Mouse (Mus musculus) naive thymus-derived CD4-positive, alpha-beta T cell, adult 2 months (primary cell): ENCODE measurements at regions not wholly inside any gene's neighbourhood (a gene's known extent, or its start where the extent isn't known, plus 50 kb on each side); places are given as distances from the start of the nearest gene placed in this dataset.
"Not testable (repeated sequence)": the region's sequence is repeated elsewhere in the genome, so short reads cannot be mapped to it uniquely, and the experiment has no call there.

ENCODE experiments used
- DNase-seq: peaks from one replicate; pipeline ENCODE4 v3.0.0-alpha.2; 2011; ENCODE audit warnings: low read depth

DNA sequence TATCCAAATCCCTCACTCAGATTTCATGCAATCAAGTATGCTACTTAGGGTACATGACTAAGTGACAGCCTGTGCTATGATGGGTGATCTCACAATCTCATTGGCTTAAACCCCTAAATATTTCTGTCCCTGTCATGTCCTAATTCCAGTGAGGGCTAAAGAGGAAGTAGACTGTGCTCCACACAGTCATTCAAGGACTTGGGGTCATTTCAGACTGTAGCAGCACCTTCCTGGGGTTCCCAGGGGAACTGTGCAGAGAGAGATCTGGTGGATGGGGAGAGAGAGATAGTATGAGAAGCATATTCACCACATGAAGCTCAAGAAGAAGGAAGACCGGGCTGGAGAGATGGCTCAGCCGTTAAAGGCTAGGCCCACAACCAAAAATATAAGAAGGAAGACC lies 100.7 kb downstream of the H2al2a start:
- no peak for DNase-seq

DNA sequence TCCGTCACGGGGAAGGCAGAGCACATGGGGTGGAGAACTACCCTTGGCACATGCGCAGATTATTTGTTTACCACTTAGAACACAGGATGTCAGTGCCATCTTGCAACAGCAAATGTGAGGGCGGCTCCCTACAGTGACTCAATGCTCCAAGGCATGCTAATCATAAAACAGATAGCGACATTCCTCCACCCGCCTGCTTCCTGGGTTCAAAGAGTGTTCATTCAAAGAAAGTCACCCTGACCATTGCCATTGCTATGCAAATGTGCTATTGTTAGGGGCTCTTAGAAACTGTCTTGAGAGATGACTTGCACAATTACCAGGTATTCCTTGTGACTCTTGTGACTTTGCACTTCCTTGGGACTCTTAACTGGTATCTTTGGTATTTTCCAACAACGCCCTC lies 104.1 kb downstream of the H2al2a start:
- not testable (repeated sequence) for DNase-seq

DNA sequence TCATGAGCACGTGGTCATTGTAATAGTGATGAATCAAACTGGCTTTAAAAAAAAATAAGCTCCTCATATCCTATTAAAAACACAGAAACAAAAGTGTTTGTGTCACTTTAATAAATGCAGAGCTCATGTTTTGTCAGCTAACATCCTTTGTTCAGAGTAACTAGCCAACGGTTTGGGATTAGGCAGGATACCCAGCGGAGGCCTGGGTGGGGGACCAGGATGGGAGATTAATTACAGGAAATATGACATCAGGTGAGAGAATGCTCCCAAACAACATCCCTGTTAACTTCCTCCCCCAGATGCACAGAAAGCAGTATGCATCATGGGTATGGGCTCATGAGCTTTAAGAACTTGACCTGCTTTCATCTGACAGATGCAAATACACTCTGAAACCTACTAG lies 109.1 kb downstream of the H2al2a start:
- no peak for DNase-seq

DNA sequence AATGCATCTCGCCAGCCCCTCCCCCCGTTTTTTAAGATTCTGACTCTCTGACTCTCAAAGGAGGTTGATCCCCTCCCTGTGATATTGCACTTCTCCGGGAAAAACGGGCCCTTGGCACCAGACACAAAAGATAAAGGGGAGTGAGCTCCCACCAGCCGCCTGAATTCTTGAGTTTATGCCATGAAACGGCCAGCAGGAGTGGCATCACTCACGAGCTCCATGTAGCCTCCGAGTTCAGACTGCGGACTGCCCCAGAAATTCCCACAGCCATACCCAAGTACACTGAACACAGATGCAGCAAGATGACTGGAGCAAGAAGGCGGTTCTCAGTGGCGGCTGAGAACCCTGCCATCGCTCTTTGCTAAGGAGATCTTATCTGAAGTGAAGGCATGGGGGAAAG lies 114.4 kb downstream of the H2al2a start:
- DNase-seq, result no peak

DNA sequence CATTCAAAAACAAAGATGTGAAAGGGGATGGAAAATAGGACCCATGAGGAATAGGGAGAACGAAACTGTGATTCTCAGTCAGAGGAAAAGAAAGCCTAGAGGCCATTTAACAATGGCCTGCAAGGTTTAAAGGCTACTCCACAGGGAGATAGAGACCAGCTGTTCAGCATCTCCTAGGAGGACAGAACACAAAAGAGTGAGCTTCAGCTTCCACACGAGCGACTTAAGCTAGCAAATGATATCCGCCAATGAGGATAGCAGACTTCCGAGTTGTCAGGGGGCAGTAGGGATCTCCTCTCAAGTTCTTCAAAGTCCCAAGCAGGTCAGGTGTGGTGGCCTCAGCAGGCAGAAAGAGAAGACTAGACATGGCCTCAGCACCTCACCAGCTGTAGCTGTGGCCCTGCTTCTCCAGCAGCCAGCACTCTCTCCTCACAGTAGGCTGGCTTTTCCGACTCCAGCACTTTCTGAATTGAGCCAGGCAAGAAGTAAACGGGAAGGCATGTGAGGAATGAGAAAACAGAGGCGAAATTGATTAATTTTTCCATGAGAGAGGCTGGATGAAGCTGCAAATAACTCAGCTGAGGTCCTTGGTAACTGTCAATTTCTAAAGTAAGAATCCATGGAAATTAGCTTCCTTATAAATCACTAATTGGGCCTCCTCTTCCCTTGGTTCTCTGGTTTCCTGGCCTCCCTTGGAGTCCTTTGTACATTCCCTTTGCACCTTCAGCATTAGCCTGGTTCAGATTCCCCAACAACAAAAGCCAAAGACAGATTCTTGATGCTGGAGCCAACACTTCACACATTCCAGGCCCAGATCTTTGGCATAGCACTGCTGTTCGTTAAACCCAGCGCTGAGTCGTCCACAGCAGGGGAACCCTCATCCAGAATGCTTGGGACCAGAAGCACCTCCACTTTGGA lies 115.7 kb downstream of the H2al2a start:
- DNase-seq, result no peak

DNA sequence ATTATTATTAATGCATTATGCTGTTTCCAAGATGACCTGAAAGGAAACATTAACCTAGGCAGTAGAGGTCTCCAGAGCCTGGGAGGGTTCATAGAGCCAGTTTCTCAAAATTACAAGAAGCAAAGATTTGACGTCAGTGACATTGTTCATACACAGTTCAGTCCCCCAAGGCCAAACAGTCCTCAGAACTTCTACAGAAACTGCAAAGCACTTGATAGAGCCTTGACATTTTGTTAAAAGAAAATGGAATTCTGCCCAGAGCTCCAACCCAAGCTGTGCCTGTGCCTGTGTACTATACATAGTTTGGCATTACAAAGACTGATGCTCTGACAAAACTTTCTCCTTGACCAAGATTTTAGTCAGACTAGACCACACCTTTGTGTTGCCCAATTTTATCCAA lies 118.9 kb downstream of the H2al2a start:
- no peak for DNase-seq

DNA sequence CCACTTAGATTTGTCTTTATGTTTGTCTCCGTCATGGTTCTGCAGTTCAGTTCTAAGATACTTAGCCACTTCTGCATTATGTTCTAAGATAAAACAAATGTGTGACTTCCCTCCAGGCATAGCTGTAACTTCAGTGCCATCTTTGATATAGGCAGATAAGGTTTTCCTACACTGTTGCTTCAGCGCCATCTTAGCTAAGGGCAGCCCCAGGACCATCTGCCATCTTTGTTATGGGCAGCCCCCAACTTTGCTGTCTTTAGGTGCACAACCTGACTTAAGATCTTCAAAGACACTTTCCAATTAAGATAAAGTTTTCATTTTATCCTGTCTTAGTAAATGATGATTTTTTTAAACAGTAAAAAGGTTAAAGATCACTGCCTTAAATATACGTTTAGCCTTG lies 119.8 kb downstream of the H2al2a start:
- no peak for DNase-seq

DNA sequence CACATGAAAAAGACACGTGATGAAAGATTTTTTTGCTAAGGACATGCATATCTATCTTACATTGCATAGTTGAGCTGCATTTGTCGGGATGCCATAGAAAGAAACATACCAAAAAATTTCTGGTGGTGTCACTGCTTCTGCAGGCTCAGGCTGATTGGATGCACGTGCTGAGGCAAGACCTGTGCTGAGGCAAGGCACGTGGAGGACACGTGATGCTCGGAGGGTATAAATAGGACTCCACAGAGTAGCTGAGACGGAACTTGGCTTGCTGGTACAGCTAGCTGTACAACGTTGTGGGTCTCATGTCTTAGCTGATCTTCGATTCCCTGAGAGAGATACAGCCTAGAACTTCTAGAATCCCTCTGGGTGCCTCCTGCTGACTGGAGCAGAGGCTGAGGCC lies 120.6 kb downstream of the H2al2a start:
- DNase-seq, result no peak

DNA sequence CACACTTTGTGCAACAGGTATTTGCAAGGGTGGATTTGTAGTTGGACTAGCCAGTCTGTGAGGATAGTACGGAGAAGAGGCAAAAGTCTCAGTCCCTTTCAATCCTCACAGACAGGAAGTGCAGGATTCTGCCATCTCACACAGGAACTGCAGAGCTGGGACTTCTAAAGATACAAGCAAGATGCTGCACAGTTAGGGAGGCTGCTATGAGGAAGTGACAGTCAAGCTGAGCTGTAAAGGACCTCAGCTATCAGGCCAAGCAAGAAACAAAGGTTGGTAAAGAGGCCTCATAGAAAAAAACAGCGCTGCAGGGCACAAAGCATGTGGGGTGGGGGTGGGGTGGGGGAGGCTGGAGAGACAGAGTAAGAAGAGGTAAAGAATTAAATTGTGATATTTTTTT lies 126.2 kb downstream of the H2al2a start:
- DNase-seq, result peak; percentile 40

DNA sequence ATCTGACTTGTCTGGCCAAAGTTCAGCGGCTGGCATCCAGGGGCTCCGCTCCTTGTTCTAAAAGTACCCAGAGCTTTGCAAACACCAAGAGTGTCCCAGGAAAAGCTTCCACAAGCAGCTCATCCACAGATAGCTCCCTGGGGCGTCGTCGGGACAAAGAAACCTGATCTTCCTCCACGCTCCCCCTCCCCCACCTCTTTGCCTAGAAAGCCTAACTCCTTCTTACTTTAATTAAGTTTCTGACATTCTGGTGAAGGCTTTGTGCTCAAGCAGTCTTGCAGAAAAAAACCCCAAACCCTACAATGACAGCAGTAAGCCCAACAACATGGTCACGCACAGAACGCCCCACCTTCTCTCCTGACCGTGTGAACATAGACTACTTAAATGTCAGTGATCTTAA lies 128.6 kb downstream of the H2al2a start:
- DNase-seq, result no peak

DNA sequence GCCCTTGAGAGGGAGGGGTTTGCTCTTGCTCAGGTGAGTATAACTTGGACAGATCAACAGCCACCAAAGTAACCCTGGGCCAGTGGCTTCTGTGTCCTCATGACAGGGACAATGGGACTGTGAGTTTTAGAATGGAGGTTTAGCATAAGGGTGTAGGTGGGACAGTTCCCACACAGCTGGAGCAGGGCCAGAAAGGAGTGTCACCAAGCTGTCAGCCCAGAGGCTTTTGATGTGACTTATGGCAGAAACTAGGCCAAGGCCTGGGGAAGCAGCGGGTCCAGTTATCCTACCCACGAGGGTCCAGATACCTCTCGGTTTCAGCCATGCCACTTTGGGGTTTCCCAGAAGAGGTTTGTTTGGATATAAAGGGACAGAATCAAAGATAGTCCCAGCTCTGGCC lies 129.4 kb downstream of the H2al2a start:
- no peak for DNase-seq

DNA sequence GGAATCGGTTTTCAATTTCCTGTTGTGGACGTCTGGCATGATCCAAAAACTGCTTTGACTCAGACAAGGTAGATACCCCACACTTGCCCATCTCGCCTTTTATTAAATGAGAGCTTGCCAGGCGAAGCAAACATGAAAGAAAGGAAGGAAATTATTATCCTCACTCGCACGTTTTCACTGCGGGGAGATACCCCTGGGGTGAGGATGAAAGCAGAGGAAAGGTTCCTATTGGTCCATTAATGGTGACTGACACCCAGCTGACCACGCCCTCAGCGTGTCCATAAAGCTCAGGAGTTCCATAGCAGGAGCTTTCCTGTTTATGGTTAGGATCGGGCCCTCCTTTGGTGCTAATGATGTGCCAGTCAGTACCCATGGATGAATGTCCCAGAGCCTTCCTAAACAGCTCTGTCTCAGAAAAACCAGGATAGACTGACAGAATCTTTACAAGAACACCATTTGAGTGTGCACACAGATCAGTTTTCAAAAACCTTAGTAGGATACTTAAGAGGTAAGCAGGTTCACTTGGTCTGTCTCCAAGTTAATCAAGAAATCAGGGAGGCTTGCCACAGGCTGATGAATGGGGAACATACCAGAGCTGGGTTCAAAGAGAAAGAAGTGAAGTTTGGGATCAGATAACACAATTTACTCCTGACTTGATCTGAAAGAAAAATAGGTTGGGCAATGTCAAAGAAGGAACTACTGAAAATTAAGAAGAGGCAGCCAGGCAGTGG lies 130.7 kb upstream of the Nebl start:
- DNase-seq, result peak; percentile 25

DNA sequence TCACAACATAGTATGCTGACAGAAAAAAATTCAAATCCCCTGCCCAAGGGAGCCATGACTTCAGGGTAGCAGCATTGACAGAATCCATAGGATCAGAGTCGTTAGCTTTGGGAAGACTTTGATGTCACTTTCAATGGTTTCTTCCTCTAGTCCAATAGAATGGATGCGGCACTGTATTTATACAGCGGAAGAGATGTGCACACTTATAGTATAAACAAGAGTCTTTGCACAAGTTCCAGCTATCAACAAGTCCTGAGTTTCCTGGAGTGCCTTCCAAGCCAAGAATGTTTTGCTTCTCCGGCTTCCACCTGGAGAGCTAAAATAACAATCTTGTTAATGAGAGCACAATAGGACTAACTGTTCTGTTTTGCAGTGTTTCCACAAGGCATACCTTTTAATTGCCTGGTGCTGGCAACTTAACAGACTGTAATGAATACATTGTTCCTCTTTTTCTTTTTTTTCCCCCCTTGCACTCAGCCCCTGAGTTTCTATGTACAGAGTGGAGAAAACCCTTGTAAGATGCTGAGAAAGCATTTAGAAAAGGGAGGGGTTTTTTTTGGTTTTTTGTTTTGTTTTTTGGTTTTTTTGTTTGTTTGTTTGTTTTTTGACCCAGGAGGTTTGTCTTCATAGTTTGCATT lies 129.8 kb upstream of the Nebl start:
- no peak for DNase-seq

DNA sequence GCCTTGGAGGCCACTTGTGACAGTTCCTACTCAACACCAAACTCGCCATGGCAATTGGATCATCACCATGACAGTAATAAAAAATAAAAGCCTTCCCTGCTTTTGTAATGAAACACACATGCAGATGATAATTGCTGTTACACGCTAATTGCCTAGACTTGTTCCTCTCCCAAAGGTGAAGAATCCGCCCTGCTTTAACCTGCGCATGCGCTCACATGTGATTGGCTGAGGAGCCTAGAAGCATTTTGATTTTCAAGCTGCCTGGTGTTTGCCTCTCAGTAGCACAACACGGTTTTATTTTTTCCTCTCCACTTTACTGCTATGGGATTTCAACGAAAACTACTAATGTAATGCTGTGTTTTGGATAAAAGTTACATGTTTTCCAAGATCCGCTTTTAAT lies 128.0 kb upstream of the Nebl start:
- DNase-seq, result no peak

DNA sequence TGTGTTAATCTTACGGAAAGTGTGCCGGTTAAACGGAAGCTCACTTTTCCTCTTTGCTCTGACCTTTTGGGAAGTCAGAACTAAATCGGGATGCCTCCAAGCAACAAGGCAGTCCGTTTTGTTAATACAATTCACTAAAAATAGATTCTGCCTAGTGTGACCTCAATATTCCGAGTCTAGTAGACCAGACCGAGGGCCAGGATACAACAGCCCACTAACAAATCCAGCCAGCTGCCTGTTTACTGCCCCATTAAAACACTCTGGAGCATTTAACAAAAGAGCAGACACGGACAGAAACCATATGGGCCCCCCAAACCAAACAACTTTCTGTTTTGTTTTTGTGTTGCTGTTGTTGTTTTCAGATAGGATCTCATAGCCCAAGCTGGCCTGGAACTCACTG lies 127.1 kb upstream of the Nebl start:
- DNase-seq, result no peak

DNA sequence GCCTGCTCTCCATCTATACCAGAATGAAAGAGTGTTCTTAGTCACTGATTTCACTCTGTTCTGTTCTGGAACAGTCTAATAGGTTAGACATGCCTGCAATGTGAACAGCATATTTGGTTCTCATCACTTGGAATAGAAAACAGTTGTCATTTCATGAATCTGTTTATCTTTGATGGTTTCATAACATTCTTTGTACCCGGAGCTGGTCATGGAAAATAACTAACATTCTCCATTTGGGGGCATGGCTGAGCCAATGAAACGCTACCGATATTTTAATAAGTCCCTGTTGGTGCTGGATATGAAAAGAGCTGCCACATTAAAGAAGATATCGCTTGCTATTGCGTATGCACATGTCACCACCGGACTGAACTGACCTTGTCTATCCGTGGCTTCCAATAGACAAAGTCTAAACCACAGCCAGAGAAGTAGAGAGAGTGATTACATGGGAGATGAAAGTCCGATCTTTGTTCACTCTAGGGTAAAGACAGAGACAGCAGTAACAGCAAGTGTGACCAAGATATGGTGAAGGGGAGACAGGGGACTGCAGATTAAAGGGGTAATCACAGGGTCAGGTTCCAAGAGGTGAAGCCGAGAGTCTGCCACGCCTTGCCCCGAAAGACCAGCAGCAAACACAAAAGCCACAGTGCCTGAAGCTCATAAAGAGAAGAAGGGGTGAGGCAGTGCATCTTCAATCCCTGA lies 124.5 kb upstream of the Nebl start:
- no peak for DNase-seq

DNA sequence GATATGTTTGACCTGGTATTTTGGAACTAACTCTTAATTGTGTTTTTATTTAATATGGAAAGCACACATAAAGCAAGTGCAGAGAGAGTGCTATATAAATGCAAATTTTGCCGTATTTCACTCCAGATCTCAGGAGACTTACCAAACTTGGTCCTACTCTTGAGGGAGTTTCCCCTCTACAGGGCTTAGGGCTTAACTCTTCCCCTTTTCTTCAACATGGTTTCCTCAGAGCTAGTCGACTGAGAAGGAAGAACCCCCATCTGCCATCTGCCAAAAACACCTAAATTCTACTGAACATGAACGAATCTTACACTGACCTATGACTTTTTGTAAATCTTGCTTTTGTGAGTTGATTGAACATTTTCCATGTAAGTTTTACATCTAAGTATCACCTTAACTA lies 122.8 kb upstream of the Nebl start:
- DNase-seq, result no peak

DNA sequence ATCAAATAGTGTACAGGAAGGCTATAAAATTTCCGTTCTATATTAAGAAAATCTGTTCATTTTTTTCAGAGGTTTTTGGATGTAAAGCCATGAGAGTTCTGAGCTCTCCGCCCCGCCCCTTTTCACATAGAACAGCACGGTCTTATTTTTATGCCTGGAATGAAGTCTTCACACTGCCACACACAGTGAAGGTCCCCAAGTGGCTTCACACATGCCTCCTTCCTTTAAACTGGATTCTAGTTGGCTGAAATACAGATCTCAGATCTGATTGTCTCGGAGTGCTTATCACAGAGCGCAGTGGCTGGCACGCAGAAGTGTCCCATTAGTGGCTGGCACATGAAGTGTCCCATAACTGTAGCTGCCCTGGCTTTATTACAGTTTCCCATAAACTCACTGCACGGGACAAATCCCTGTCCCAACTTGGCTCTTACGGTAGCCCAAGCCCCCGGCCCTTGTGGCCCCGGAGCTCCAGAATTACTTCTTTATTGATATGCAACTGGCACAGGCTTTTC lies 122.3 kb upstream of the Nebl start:
- no peak for DNase-seq

DNA sequence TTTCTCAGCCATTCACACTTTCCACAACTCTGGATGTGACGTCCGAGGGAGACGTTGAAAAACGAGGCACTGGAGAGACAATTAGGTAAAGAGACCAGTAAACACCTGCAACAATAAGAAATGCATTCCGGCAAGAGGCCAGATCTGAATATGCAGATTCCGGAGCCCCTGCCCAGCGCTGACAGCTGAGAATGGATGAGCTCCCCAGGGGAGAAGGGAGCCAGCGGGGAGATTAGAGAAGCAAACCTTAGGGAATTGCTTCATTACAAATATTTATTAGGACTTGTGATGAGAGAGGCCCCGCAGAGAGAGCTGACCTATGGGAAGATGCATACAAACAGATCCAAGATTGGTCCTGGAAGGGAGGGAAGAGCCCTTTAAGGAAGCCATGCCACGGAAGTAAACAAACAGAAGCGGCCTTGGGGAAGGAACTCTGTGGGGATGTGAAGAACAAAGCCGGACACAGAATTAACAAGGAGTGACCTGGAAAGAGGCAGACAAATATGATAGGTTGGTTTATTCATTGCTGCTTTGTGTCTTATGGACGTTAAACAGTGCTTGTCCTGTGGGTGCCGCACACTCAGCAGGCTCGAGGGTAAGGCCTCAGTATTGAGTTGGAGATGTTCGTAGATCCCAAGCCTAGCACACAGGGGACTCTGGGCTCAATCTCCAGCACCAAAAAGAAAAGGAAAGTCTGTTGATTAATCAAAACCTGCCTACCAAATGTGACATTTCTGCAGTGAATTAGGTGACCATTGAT lies 121.7 kb upstream of the Nebl start:
- no peak for DNase-seq

DNA sequence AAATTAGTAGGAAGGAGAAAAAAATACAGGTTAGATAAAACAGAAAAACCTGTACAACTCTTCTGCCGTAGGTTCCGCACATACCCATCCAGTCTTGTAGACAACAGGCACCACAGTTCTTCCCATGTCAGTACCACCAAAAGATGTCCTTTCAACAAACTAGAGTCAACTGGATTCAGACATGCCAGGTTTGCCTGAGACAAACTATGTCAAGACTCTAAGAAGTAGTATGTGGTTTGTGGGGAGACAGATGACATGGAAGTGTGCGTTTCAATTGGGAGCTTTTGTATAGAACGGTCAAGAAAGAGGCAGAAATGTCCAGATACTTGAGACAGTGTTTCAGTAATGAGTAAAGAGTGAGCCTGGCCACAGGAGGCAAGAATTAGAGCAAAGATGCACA lies 119.5 kb upstream of the Nebl start:
- no peak for DNase-seq

DNA sequence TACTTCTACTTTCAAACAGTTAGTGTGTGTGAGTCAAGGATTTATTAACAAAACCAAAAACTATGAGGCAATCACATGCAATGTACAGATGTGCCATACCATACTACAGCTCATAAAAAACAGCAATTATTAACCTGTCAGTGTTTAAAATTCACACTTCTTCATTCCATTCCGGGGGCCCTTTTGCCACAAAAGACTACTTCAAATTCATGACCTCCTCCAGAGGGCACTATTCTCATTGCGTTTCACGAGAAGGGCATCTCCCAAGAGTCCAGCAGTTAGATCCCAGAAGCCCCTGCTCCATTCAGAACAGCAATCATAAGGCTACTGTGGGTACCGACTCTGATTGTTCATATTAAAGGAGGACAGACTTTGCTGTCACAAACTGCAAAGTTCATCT lies 118.0 kb upstream of the Nebl start:
- DNase-seq, result no peak
